Mouse (Mus musculus) ES-Bruce4 (cell line): ENCODE results near the gene Gm10428.

Source experiments
- CTCF ChIP-seq: IDR thresholded peaks from one replicate; pipeline ENCODE4 v1.8.1; 2011; ENCODE audit warnings: low read depth, low read length
- POLR2A ChIP-seq: IDR thresholded peaks from one replicate; pipeline ENCODE4 v1.8.1; 2011; ENCODE audit warnings: low read length; ENCODE audit not compliant: insufficient read depth

- TF ChIP-seq POLR2A (no peak), CTCF (no peak)
These were observed 44.6 kb upstream of the Gm10428 start for GRCm38 (mm10) chr11:62708252-62708651.
